ENCODE assay signal across 20 mouse cellular contexts in genomic region chr15:9668575-9668974, GRCm38 (mm10).
DNase-seq lines count a peak whose midpoint lies in the region; ATAC-seq lines count a peak whose summit lies in the region.
"Had no signal": no experiment of that assay in that cellular context is flagged by ENCODE, and none has a peak within 500 bp of the region (broad histone marks: within the 10 kb centered on the region; RNA-seq: fewer than 3 reads in every experiment).

No protein-coding gene starts in this region.

- H3K27me3 ChIP-seq in midbrain, embryonic 16.5 days (ENCODE audit: control insufficient read depth, insufficient read depth, low read depth, low read length), result no peaks in the 10 kb centered on the region
- H3K27me3 ChIP-seq: embryonic facial prominence, embryonic 12.5 days; forebrain, embryonic 12.5 days had no signal

- no peaks in the 10 kb centered on the region for H3K9me3 ChIP-seq in midbrain, embryonic 16.5 days (replicated peaks; ENCODE audit: control insufficient read depth, low read length, poor library complexity, severe bottlenecking)
- H3K9me3 ChIP-seq: embryonic facial prominence, embryonic 10.5 days; embryonic facial prominence, embryonic 12.5 days; forebrain, embryonic 12.5 days had no signal

- peak; percentile 40 for DNase-seq in CD4-positive helper T cell, adult 2 months (ENCODE audit: low read depth, low spot score)
- DNase-seq in gastrocnemius, postnatal 14 days, result no peak
- no peak for DNase-seq in adrenal gland, postnatal 4 days (ENCODE audit: low spot score in 2 of 2)
- DNase-seq: adrenal gland, adult 2 months; adrenal gland, postnatal 10 days; adrenal gland, postnatal 25 days; B cell, adult 2 months; cerebellum, adult 11-12 months; cerebellum, adult 2 months; cerebellum, adult 9-10 months; cerebellum, postnatal 10 days; cerebellum, postnatal 25 days had no signal

- H3K4me2 ChIP-seq in midbrain, embryonic 16.5 days (ENCODE audit: low read length), result no peak overlapping the region
- H3K4me2 ChIP-seq: embryonic facial prominence, embryonic 12.5 days; forebrain, embryonic 12.5 days had no signal

- no peak overlapping the region for H3K4me3 ChIP-seq in midbrain, embryonic 16.5 days (ENCODE audit: low read depth, low read length)
- H3K4me3 ChIP-seq: embryonic facial prominence, embryonic 10.5 days; embryonic facial prominence, embryonic 12.5 days; forebrain, embryonic 12.5 days had no signal

- H3K36me3 ChIP-seq in midbrain, embryonic 16.5 days (ENCODE audit: control insufficient read depth, insufficient read depth, low read length), result no peaks in the 10 kb centered on the region
- H3K36me3 ChIP-seq: embryonic facial prominence, embryonic 10.5 days; embryonic facial prominence, embryonic 12.5 days; forebrain, embryonic 12.5 days had no signal

- intact Hi-C loops in gastrocnemius, postnatal 14 days (cut with DNase I; ENCODE audit: low total_unique reads), result no loop called here

- ATAC-seq in CD4-positive, CD25-positive, alpha-beta regulatory T cell, adult 4 months, result peak; percentile 66
- ATAC-seq in inflammation-experienced regulatory T-cells, adult 6 months, result peak; percentile 61
- ATAC-seq in midbrain, embryonic 16.5 days, result no peak
- ATAC-seq: forebrain, embryonic 14.5 days; forebrain, embryonic 16.5 days had no signal

- WGBS in midbrain, embryonic 16.5 days, result 92% methylated on average over 4 of the region's 4 CpGs

- no peak overlapping the region for H3K9ac ChIP-seq in midbrain, embryonic 16.5 days (ENCODE audit: low read depth, low read length)
- H3K9ac ChIP-seq: embryonic facial prominence, embryonic 12.5 days; forebrain, embryonic 12.5 days had no signal

- H3K4me1 ChIP-seq in midbrain, embryonic 16.5 days (ENCODE audit: control insufficient read depth, insufficient read depth, low read length), result no peaks in the 10 kb centered on the region
- H3K4me1 ChIP-seq: embryonic facial prominence, embryonic 10.5 days; embryonic facial prominence, embryonic 12.5 days; forebrain, embryonic 12.5 days had no signal

- no peak overlapping the region for H3K27ac ChIP-seq in midbrain, embryonic 16.5 days (ENCODE audit: low read length)
- H3K27ac ChIP-seq: embryonic facial prominence, embryonic 10.5 days; embryonic facial prominence, embryonic 12.5 days; forebrain, embryonic 12.5 days had no signal
